Mouse (Mus musculus) thymus, postnatal 0 days (tissue): ENCODE data around the gene Arhgap42. TPM values are rescaled to one million over a fixed set of nuclear protein-coding genes. Genes with fewer than 3 reads are reported as not detected.

Experiments used
- DNase-seq: peaks from one replicate; pipeline ENCODE4 v3.0.0-alpha.2; 2015; ENCODE audit warnings: low spot score
- polyA plus RNA-seq: library from polyadenylated mRNA; unstranded; fragments of >200 nt; fragmentation: Nextera tagmentation; extraction: Ambion mirVana; gene quantifications from 2 replicates; pipeline ENCODE4 v1.2.1, GENCODE M21; 2015

The Arhgap42 gene
- polyA plus RNA-seq, 1 experiment from 2014 or later = 10.2 TPM

- DNase-seq = no peak
Measured at GRCm38 (mm10) chr9:9144301-9145121, 94.4 kb downstream of the Arhgap42 start.

- DNase-seq = no peak
Measured at GRCm38 (mm10) chr9:9143102-9143501, 95.8 kb downstream of the Arhgap42 start.

GRCm38 (mm10) chr9:9142561-9142960 lies 96.3 kb downstream of the Arhgap42 start:
- DNase-seq = no peak

- no peak for DNase-seq
Measured at GRCm38 (mm10) chr9:9142144-9142543, 96.8 kb downstream of the Arhgap42 start.

- DNase-seq = no peak
Measured at GRCm38 (mm10) chr9:9128996-9129694, 109.8 kb downstream of the Arhgap42 start.

GRCm38 (mm10) chr9:9127041-9127755 lies 111.7 kb downstream of the Arhgap42 start:
- DNase-seq = no peak

GRCm38 (mm10) chr9:9124156-9124555 lies 114.7 kb downstream of the Arhgap42 start:
- DNase-seq = no peak

- no peak for DNase-seq
Measured at GRCm38 (mm10) chr9:9114266-9114665, 124.6 kb downstream of the Arhgap42 start.

- no peak for DNase-seq
Measured at GRCm38 (mm10) chr9:9113847-9114246, 125.1 kb downstream of the Arhgap42 start.

- no peak for DNase-seq
Measured at GRCm38 (mm10) chr9:9112921-9113320, 126.0 kb downstream of the Arhgap42 start.

GRCm38 (mm10) chr9:9107697-9108096 lies 131.2 kb downstream of the Arhgap42 start:
- no peak for DNase-seq

- DNase-seq = no peak
Measured at GRCm38 (mm10) chr9:9104761-9105160, 134.1 kb downstream of the Arhgap42 start.

- no peak for DNase-seq
Measured at GRCm38 (mm10) chr9:9102158-9102514, 136.8 kb downstream of the Arhgap42 start.

GRCm38 (mm10) chr9:9101482-9102157 lies 137.3 kb downstream of the Arhgap42 start:
- DNase-seq = no peak

- no peak for DNase-seq
Measured at GRCm38 (mm10) chr9:9101055-9101454, 137.8 kb downstream of the Arhgap42 start.

- DNase-seq = no peak
Measured at GRCm38 (mm10) chr9:9097835-9098234, 141.1 kb downstream of the Arhgap42 start.

GRCm38 (mm10) chr9:9096761-9097160 lies 142.1 kb downstream of the Arhgap42 start:
- no peak for DNase-seq

- no peak for DNase-seq
Measured at GRCm38 (mm10) chr9:9093096-9093495, 145.8 kb downstream of the Arhgap42 start.

- no peak for DNase-seq
Measured at GRCm38 (mm10) chr9:9083441-9083840, 155.5 kb downstream of the Arhgap42 start.

GRCm38 (mm10) chr9:9052920-9053319 lies 186.0 kb downstream of the Arhgap42 start:
- no peak for DNase-seq

GRCm38 (mm10) chr9:9051184-9051583 lies 187.7 kb downstream of the Arhgap42 start:
- DNase-seq = no peak
